Mouse (Mus musculus): ENCODE results near the gene Cdkn2a.

DNA sequence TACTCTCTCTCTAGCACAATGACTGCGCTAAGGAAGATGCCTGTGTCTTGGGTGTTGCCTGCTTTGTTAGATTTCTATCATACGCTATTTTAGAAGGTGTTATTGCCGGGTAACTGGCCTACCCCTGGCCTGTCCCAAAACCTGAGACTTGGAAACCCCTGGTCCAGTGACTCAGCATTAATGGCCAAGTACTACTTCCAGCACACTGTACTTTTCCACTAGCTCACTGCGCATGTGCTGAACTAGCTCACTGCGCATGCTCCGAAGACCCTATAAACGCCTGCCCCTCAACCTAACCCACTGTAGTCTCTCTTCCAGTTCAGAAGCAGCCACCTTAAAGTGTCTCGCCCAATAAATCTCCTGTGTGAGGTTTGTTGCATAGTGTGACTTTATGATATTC lies 60.0 kb downstream of the Cdkn2a start:
- TF ChIP-seq CTCF (IDR thresholded peaks at IDR 0.05; ENCODE audit: extremely low read depth, insufficient read length, insufficient replicate concordance, low read depth, low read length) (no peak), POLR2A (IDR thresholded peaks at IDR 0.05; ENCODE audit: low read depth, low read length) (no peak)

Data from small intestine, adult 2 months (tissue).